Mouse (Mus musculus) ES-Bruce4 (cell line): Measurements from ENCODE around the gene Pik3r4.

ENCODE experiments used
- CTCF ChIP-seq: IDR thresholded peaks from one replicate; pipeline ENCODE4 v1.8.1; 2011; ENCODE audit warnings: low read depth, low read length
- EP300 ChIP-seq: IDR thresholded peaks from 2 replicates; pipeline ENCODE4 v1.6.1; 2011; ENCODE audit warnings: low read depth, low read length; ENCODE audit not compliant: insufficient read depth

DNA sequence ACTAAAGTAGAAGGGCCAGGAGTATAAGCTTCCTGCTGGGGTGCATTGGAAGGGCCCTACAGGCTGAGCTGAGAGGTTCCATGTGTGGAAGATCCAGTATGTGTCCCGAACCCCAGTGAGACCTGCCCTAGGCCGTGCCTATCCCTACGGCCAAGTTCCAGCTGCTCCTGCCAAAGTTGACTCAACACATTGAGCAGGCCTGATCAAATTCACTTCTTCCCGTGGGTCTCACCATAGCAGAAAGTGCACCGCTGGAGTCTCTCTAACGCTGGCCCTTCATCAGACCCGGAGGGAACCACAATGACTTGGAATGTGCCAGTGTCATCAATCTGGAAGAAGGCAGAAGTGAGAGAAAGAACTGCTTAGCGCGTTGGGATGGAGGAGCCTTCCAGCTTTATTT, 59.2 kb downstream of the Pik3r4 start:
- TF ChIP-seq CTCF (no peak), EP300 (no peak)
